Mouse (Mus musculus) embryonic fibroblast, embryonic 13.5 days (primary cell): Measurements from ENCODE around the gene Nkx3-2.

Experiments used
- CTCF ChIP-seq: IDR thresholded peaks from 2 replicates; pipeline ENCODE4 v1.5.1; 2011; ENCODE audit warnings: mild to moderate bottlenecking, control low read depth, low read length, moderate library complexity, borderline replicate concordance; ENCODE audit not compliant: insufficient read depth
- POLR2A ChIP-seq: IDR thresholded peaks from 2 replicates; pipeline ENCODE4 v1.6.1; 2011; ENCODE audit warnings: low read depth, mild to moderate bottlenecking, control low read depth, low read length, moderate library complexity

- TF ChIP-seq CTCF (no peak), POLR2A (no peak)
Observed at GRCm38 (mm10) chr5:41744234-41744633, 20.1 kb downstream of the Nkx3-2 start.
